Mouse (Mus musculus): ENCODE measurements around the gene Rexo4. TPM values are rescaled to one million over a fixed set of nuclear protein-coding genes. Genes with fewer than 3 reads are reported as not detected.
A peak's percentile ranks its signal among the peaks of the same experiment; 100 is the strongest.

The Rexo4 gene
- total and polyA plus RNA-seq, 2 experiments from 2014 or later = 13.3 to 22.9 TPM

- H3K4me1 ChIP-seq (ENCODE audit: control insufficient read depth, insufficient read depth) = peaks cover 35% of the 10 kb centered on the region
- no peak overlapping the region for H3K27ac ChIP-seq (ENCODE audit: low read depth)
- 68% methylated on average over 5 of the region's 5 CpGs for WGBS
- no peaks in the 10 kb centered on the region for H3K9me3 ChIP-seq (replicated peaks; ENCODE audit: control insufficient read depth, low read length)
- DNase-seq (ENCODE audit: low spot score) (no peak), ATAC-seq (ENCODE audit: insufficient read depth, low read depth) (no peak)
- peak overlapping the region; percentile 89 for H3K9ac ChIP-seq (replicated peaks; ENCODE audit: low read depth, low read length)
- no peaks in the 10 kb centered on the region for H3K27me3 ChIP-seq (ENCODE audit: control insufficient read depth, insufficient read depth, low read length)
- peaks cover 40% of the 10 kb centered on the region for H3K36me3 ChIP-seq (replicated peaks; ENCODE audit: control insufficient read depth, insufficient read depth, low read length)
- peak overlapping the region; percentile 68; the same call in 1 of the 2 replicates for H3K4me3 ChIP-seq (ENCODE audit: low read depth, low read length)
- no peak for TF ChIP-seq CTCF (IDR thresholded peaks at IDR 0.05; ENCODE audit: low read depth)
- no peak for TF ChIP-seq EP300 (IDR thresholded peaks at IDR 0.05; ENCODE audit: low read depth)
- peak overlapping the region; percentile 97 for H3K4me2 ChIP-seq (ENCODE audit: low read depth, low read length)
Measured at GRCm38 (mm10) chr2:26912253-26912770, 51.9 kb downstream of the Rexo4 start.

- Histone ChIP-seq H3K27ac (ENCODE audit: low read depth) (peak overlapping the region; percentile 87), H3K4me1 (ENCODE audit: control insufficient read depth, insufficient read depth) (peaks cover 28% of the 10 kb centered on the region), H3K27me3 (ENCODE audit: control insufficient read depth, insufficient read depth, low read length) (no peaks in the 10 kb centered on the region), H3K36me3 (replicated peaks; ENCODE audit: control insufficient read depth, insufficient read depth, low read length) (peaks cover 48% of the 10 kb centered on the region), H3K9ac (replicated peaks; ENCODE audit: low read depth, low read length) (peak overlapping the region; percentile 89), H3K9me3 (replicated peaks; ENCODE audit: control insufficient read depth, low read length) (no peaks in the 10 kb centered on the region), H3K4me3 (ENCODE audit: low read depth, low read length) (peak overlapping the region; percentile 68), H3K4me2 (ENCODE audit: low read depth, low read length) (peak overlapping the region; percentile 97)
- WGBS = 2% methylated on average over 37 of the region's 37 CpGs
- DNase-seq (ENCODE audit: low spot score) (peak; percentile 60), ATAC-seq (ENCODE audit: insufficient read depth, low read depth) (peak; percentile 62)
- TF ChIP-seq CTCF (IDR thresholded peaks at IDR 0.05; ENCODE audit: low read depth) (no peak), EP300 (IDR thresholded peaks at IDR 0.05; ENCODE audit: low read depth) (no peak)
Measured at GRCm38 (mm10) chr2:26910994-26911765, 53.0 kb downstream of the Rexo4 start.

GRCm38 (mm10) chr2:26910124-26910993 lies 53.8 kb downstream of the Rexo4 start, which contains the start of the genes Med22 and Rpl7a:
Med22 (minus strand) TSS chr2:26910677.
Rpl7a (plus strand) TSS chr2:26910764.
- under 1% methylated on average over 74 of the region's 74 CpGs for WGBS
- Histone ChIP-seq H3K4me2 (ENCODE audit: low read depth, low read length) (peak within 1 kb of the TSS; percentile 97), H3K4me3 (ENCODE audit: low read depth, low read length) (peak within 1 kb of the TSS; percentile 68), H3K36me3 (replicated peaks; ENCODE audit: control insufficient read depth, insufficient read depth, low read length) (peaks cover 56% of the 10 kb centered on the region), H3K4me1 (ENCODE audit: control insufficient read depth, insufficient read depth) (peaks cover 27% of the 10 kb centered on the region), H3K27me3 (ENCODE audit: control insufficient read depth, insufficient read depth, low read length) (no peaks in the 10 kb centered on the region), H3K9ac (replicated peaks; ENCODE audit: low read depth, low read length) (peak within 1 kb of the TSS; percentile 89), H3K27ac (ENCODE audit: low read depth) (peak within 1 kb of the TSS; percentile 87), H3K9me3 (replicated peaks; ENCODE audit: control insufficient read depth, low read length) (no peaks in the 10 kb centered on the region)
- DNase-seq (ENCODE audit: low spot score) = peak; percentile 96
- TF ChIP-seq CTCF (IDR thresholded peaks at IDR 0.05; ENCODE audit: low read depth) = no peak
- TF ChIP-seq EP300 (IDR thresholded peaks at IDR 0.05; ENCODE audit: low read depth) = peak; percentile 95
- ATAC-seq (ENCODE audit: insufficient read depth, low read depth) = peak; percentile 94

- H3K4me1 ChIP-seq (ENCODE audit: control insufficient read depth, insufficient read depth) = peaks cover 23% of the 10 kb centered on the region
- H3K9me3 ChIP-seq (replicated peaks; ENCODE audit: control insufficient read depth, low read length) = no peaks in the 10 kb centered on the region
- peaks cover 52% of the 10 kb centered on the region for H3K36me3 ChIP-seq (replicated peaks; ENCODE audit: control insufficient read depth, insufficient read depth, low read length)
- no peaks in the 10 kb centered on the region for H3K27me3 ChIP-seq (ENCODE audit: control insufficient read depth, insufficient read depth, low read length)
- peak overlapping the region; percentile 67 for H3K4me2 ChIP-seq (ENCODE audit: low read depth, low read length)
- H3K4me3 ChIP-seq (ENCODE audit: low read depth, low read length) = peak overlapping the region; percentile 68
- TF ChIP-seq EP300 (IDR thresholded peaks at IDR 0.05; ENCODE audit: low read depth) (no peak), CTCF (IDR thresholded peaks at IDR 0.05; ENCODE audit: low read depth) (no peak)
- peak overlapping the region; percentile 87 for H3K27ac ChIP-seq (ENCODE audit: low read depth)
- DNase-seq (ENCODE audit: low spot score) (no peak), ATAC-seq (ENCODE audit: insufficient read depth, low read depth) (no peak)
- H3K9ac ChIP-seq (replicated peaks; ENCODE audit: low read depth, low read length) = peak overlapping the region; percentile 70
Measured at GRCm38 (mm10) chr2:26909387-26909784, 54.8 kb downstream of the Rexo4 start.

- ATAC-seq (ENCODE audit: insufficient read depth, low read depth) (no peak), DNase-seq (ENCODE audit: low spot score) (no peak)
- H3K27me3 ChIP-seq (ENCODE audit: control insufficient read depth, insufficient read depth, low read length) = no peaks in the 10 kb centered on the region
- no peak overlapping the region for H3K27ac ChIP-seq (ENCODE audit: low read depth)
- peak overlapping the region; percentile 67 for H3K4me2 ChIP-seq (ENCODE audit: low read depth, low read length)
- H3K4me1 ChIP-seq (ENCODE audit: control insufficient read depth, insufficient read depth) = peaks cover 24% of the 10 kb centered on the region
- H3K36me3 ChIP-seq (replicated peaks; ENCODE audit: control insufficient read depth, insufficient read depth, low read length) = peaks cover 46% of the 10 kb centered on the region
- WGBS = 73% methylated on average over 18 of the region's 18 CpGs
- H3K9ac ChIP-seq (replicated peaks; ENCODE audit: low read depth, low read length) = peak overlapping the region; percentile 21; the same call in 1 of the 2 replicates
- H3K9me3 ChIP-seq (replicated peaks; ENCODE audit: control insufficient read depth, low read length) = no peaks in the 10 kb centered on the region
- H3K4me3 ChIP-seq (ENCODE audit: low read depth, low read length) = 0 out of 2 replicates have a peak overlapping the region, but pooled peaks have one; percentile 68
- no peak for TF ChIP-seq EP300 (IDR thresholded peaks at IDR 0.05; ENCODE audit: low read depth)
- TF ChIP-seq CTCF (IDR thresholded peaks at IDR 0.05; ENCODE audit: low read depth) = no peak
Measured at GRCm38 (mm10) chr2:26908710-26909386, 55.3 kb downstream of the Rexo4 start.
